Mouse (Mus musculus) stomach, postnatal 0 days (tissue): ENCODE measurements around the gene Wfdc8. TPM values are rescaled to one million over a fixed set of nuclear protein-coding genes. Genes with fewer than 3 reads are reported as not detected.
A peak's percentile ranks its signal among the peaks of the same experiment; 100 is the strongest.
"Not testable (repeated sequence)": the region's sequence is repeated elsewhere in the genome, so short reads cannot be mapped to it uniquely, and the experiment has no call there.

ENCODE experiments used
- ATAC-seq: fragments of 200-750 bp; cut with Nextera tagmentation; 2 replicates; pipeline ENCODE4 v1.8.0; 2017; ENCODE audit not compliant: low FRiP score, low TSS enrichment
- DNase-seq: peaks from one replicate; pipeline ENCODE4 v3.0.0-alpha.2; 2016; ENCODE audit warnings: low spot score
- H3K27ac ChIP-seq: fragments of 300-500 bp; sonication (generic); replicated peaks from 2 replicates; pipeline ENCODE4 v1.5.1; 2014; ENCODE audit warnings: mild to moderate bottlenecking, control low read depth
- H3K27me3 ChIP-seq: fragments of 300-500 bp; sonication (generic); 2 replicates; pipeline ENCODE4 v1.6.1; 2014; ENCODE audit warnings: low read length; ENCODE audit not compliant: control insufficient read depth, insufficient read depth
- H3K36me3 ChIP-seq: fragments of 300-500 bp; sonication (generic); 2 replicates; pipeline ENCODE4 v1.6.1; 2014; ENCODE audit warnings: low read length, mixed read lengths; ENCODE audit not compliant: control insufficient read depth, insufficient read depth
- H3K4me1 ChIP-seq: fragments of 300-500 bp; sonication (generic); replicated peaks from 2 replicates; pipeline ENCODE4 v1.6.1; 2014; ENCODE audit warnings: antibody characterized with exemption; ENCODE audit not compliant: control insufficient read depth, insufficient read depth
- H3K4me2 ChIP-seq: fragments of 300-500 bp; sonication (generic); replicated peaks from 2 replicates; pipeline ENCODE4 v1.6.1; 2014; ENCODE audit warnings: low read depth, mild to moderate bottlenecking, control low read depth, moderate library complexity
- H3K4me3 ChIP-seq: fragments of 300-500 bp; sonication (generic); 2 replicates; pipeline ENCODE4 v1.5.1; 2014; ENCODE audit warnings: low read depth, low read length, control low read depth
- H3K9ac ChIP-seq: fragments of 300-500 bp; sonication (generic); 2 replicates; pipeline ENCODE4 v1.6.1; 2014; ENCODE audit warnings: mild to moderate bottlenecking, low read length, control low read depth, mixed read lengths
- H3K9me3 ChIP-seq: fragments of 300-500 bp; sonication (generic); 2 replicates; pipeline ENCODE4 v1.6.1; 2016; ENCODE audit warnings: low read length; ENCODE audit not compliant: control insufficient read depth
- CTCF ChIP-seq: IDR thresholded peaks from 2 replicates; pipeline ENCODE4 v1.5.1; 2016; ENCODE audit warnings: antibody characterized with exemption, low read depth, mild to moderate bottlenecking, moderate library complexity
- EP300 ChIP-seq: optimal IDR thresholded peaks from 2 replicates; pipeline ENCODE3; 2016; ENCODE audit warnings: antibody characterized with exemption
- WGBS: fragments of 180-500 bp; shearing (Covaris S2); extraction: QIAGEN DNeasy Blood & Tissue Kit; methylation state at CpG from one replicate; pipeline ENCODE4 v1.1.7; 2014; 5-methylcytosine and 5-hydroxymethylcytosine counted together
- polyA plus RNA-seq: library from polyadenylated mRNA; unstranded; fragments of >200 nt; fragmentation: Nextera tagmentation; extraction: Ambion mirVana; gene quantifications from 2 replicates; pipeline ENCODE4 v1.2.1, GENCODE M21; 2015

Wfdc8 gene
- polyA plus RNA-seq, 1 experiment from 2014 or later, result not detected

GRCm38 (mm10) chr2:164600179-164600578 lies 13.2 kb downstream of the Wfdc8 start:
- H3K9ac ChIP-seq, result no peak overlapping the region
- no peak overlapping the region for H3K4me2 ChIP-seq
- no peaks in the 10 kb centered on the region for H3K9me3 ChIP-seq
- no peaks in the 10 kb centered on the region for H3K27me3 ChIP-seq
- TF ChIP-seq EP300, result no peak
- peak; percentile 32 for TF ChIP-seq CTCF
- no peak overlapping the region for H3K4me3 ChIP-seq
- DNase-seq, result no peak
- H3K36me3 ChIP-seq, result no peaks in the 10 kb centered on the region
- no peak overlapping the region for H3K27ac ChIP-seq
- 77% methylated on average over 3 of the region's 3 CpGs for WGBS
- ATAC-seq, result no peak
- H3K4me1 ChIP-seq, result no peaks in the 10 kb centered on the region

- no peak within 1 kb of the TSS for H3K4me3 ChIP-seq
- no peaks in the 10 kb centered on the region for H3K4me1 ChIP-seq
- ATAC-seq (no peak), DNase-seq (no peak)
- no peak within 1 kb of the TSS for H3K4me2 ChIP-seq
- H3K36me3 ChIP-seq, result no peaks in the 10 kb centered on the region
- 83% methylated on average over 4 of the region's 4 CpGs for WGBS
- no peaks in the 10 kb centered on the region for H3K9me3 ChIP-seq
- no peak within 1 kb of the TSS for H3K27ac ChIP-seq
- H3K9ac ChIP-seq, result no peak within 1 kb of the TSS
- no peaks in the 10 kb centered on the region for H3K27me3 ChIP-seq
- no peak for TF ChIP-seq CTCF
- TF ChIP-seq EP300, result no peak
These were observed 19.9 kb downstream of the Wfdc8 start, which contains the start of gene Eppin for GRCm38 (mm10) chr2:164593494-164593893. Gene Eppin, minus strand, starts transcription at chr2:164593594.

- H3K36me3 ChIP-seq, result no peaks in the 10 kb centered on the region
These were observed 21.4 kb downstream of the Wfdc8 start for GRCm38 (mm10) chr2:164592014-164592413.

GRCm38 (mm10) chr2:164585025-164585725 lies 28.3 kb downstream of the Wfdc8 start, which contains the start of gene Wfdc6a:
Gene Wfdc6a, minus strand, starts transcription at chr2:164585447.
- DNase-seq, H3K4me2 ChIP-seq, H3K27me3 ChIP-seq, H3K36me3 ChIP-seq, ATAC-seq, H3K9me3 ChIP-seq, H3K4me1 ChIP-seq, H3K4me3 ChIP-seq, H3K9ac ChIP-seq: not testable (repeated sequence)
- WGBS, result 26% methylated on average over 13 of the region's 13 CpGs
- 0 out of 2 replicates have a peak within 1 kb of the TSS, but pooled peaks have one; percentile 1 for H3K27ac ChIP-seq

More at GRCm38 (mm10) chr2:164592014-164592413, 21.4 kb downstream of the Wfdc8 start:
- no peak overlapping the region for H3K9ac ChIP-seq
- no peaks in the 10 kb centered on the region for H3K9me3 ChIP-seq
- H3K27ac ChIP-seq, result no peak overlapping the region
- H3K4me2 ChIP-seq, result no peak overlapping the region
- ATAC-seq, result 0 out of 2 replicates have a peak, but pooled peaks have one; percentile 21
- H3K27me3 ChIP-seq, result no peaks in the 10 kb centered on the region
- peak; percentile 87 for TF ChIP-seq CTCF
- no peak for TF ChIP-seq EP300
- H3K4me1 ChIP-seq, result no peaks in the 10 kb centered on the region
- H3K4me3 ChIP-seq, result no peak overlapping the region
- peak; percentile 39 for DNase-seq
- WGBS, result 4% methylated on average over 4 of the region's 4 CpGs

GRCm38 (mm10) chr2:164573359-164573758 lies 40.1 kb downstream of the Wfdc8 start, which contains the start of gene Spint3:
Gene Spint3, minus strand, starts transcription at chr2:164573459.
- H3K4me1 ChIP-seq, H3K36me3 ChIP-seq, ATAC-seq, H3K9ac ChIP-seq, H3K4me2 ChIP-seq, H3K4me3 ChIP-seq, H3K9me3 ChIP-seq, H3K27me3 ChIP-seq, H3K27ac ChIP-seq, DNase-seq: not testable (repeated sequence)
- WGBS, result 81% methylated on average over 6 of the region's 6 CpGs

GRCm38 (mm10) chr2:164567460-164567859 lies 46.0 kb downstream of the Wfdc8 start:
- Histone ChIP-seq H3K27me3 (no peaks in the 10 kb centered on the region), H3K9me3 (no peaks in the 10 kb centered on the region), H3K4me1 (0 out of 2 replicates have a peak, but pooled peaks cover 4% of the 10 kb centered on the region), H3K4me2 (no peak overlapping the region), H3K27ac (no peak overlapping the region), H3K4me3 (no peak overlapping the region), H3K9ac (no peak overlapping the region), H3K36me3 (no peaks in the 10 kb centered on the region)
- WGBS, result 74% methylated on average over 5 of the region's 5 CpGs
- DNase-seq, result no peak
- no peak for ATAC-seq
- no peak for TF ChIP-seq CTCF
- TF ChIP-seq EP300, result no peak
